Mouse (Mus musculus): ENCODE results near the gene Gys1.

DNA sequence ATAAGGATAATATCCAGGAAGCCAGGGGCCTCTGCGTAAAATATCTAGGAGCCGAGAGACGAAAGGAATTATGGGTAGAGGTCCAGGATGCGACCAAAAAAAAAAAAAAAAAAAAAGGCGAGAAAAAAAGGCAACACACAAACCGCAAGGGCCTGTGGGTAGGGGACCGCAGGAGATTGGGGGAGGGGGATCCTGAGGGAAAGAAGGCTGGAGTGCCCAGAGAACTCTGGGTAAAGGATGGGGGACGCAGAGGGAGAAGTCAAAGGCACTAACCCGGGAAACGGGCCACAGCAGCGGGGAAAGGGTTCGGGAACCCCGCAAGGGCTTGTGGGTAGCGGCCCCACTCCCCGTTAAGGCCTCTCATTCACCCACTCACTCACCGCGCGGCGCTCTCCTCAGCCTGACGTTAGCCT, 39.5 kb upstream of the Gys1 start:
- TF ChIP-seq MAFK (IDR thresholded peaks at IDR 0.05; ENCODE audit: insufficient read depth, low read depth, low read length) (no peak), CHD2 (IDR thresholded peaks at IDR 0.05; ENCODE audit: low read depth, low read length) (no peak; the same call in 1 of the 2 replicates), ZNF384 (IDR thresholded peaks at IDR 0.05; ENCODE audit: low read depth, low read length) (peak; percentile 97)
